Mouse (Mus musculus): ENCODE measurements at regions not wholly inside any gene's neighbourhood (a gene's known extent, or its start where the extent isn't known, plus 50 kb on each side); places are given as distances from the start of the nearest gene placed in this dataset.
A peak's percentile ranks its signal among the peaks of the same experiment; 100 is the strongest.
"Not testable (repeated sequence)": the region's sequence is repeated elsewhere in the genome, so short reads cannot be mapped to it uniquely, and the experiment has no call there.

DNA sequence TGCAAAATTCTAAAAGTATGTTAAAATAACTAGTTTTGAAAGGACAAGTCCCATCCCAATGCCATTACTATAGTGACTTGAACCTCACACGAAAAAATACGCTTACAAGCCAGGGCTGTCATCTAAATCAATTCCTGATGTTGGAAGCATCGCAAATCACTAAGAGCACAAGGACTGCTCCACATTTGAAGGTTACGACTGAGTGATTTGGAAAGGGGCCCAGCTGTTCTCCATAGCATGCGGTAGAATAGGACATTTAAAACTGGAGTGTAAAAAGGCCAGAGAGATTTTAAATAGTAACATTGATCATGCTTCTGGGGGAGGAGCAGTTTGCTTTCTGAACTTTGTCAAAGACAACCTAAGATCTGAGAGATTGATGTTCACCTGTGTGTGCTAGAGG is 92.8 kb upstream of the Mocs1 start:
- Histone ChIP-seq H3K9ac (ENCODE audit: low read depth, low read length) (no peak overlapping the region), H3K4me2 (ENCODE audit: low read depth, low read length) (no peak overlapping the region), H3K4me3 (ENCODE audit: low read depth, low read length) (no peak overlapping the region), H3K27me3 (ENCODE audit: control insufficient read depth, insufficient read depth, low read depth, low read length) (no peaks in the 10 kb centered on the region), H3K4me1 (ENCODE audit: control insufficient read depth, low read depth, low read length) (no peaks in the 10 kb centered on the region), H3K9me3 (replicated peaks; ENCODE audit: control insufficient read depth, low read length) (no peaks in the 10 kb centered on the region; the same call in 1 of the 2 replicates), H3K36me3 (ENCODE audit: control insufficient read depth, insufficient read depth) (no peaks in the 10 kb centered on the region), H3K27ac (ENCODE audit: low read length) (no peak overlapping the region)
- 69% methylated on average over 5 of the region's 5 CpGs for WGBS (ENCODE audit: insufficient replicate concordance)
- no peak for ATAC-seq (ENCODE audit: low read depth)

DNA sequence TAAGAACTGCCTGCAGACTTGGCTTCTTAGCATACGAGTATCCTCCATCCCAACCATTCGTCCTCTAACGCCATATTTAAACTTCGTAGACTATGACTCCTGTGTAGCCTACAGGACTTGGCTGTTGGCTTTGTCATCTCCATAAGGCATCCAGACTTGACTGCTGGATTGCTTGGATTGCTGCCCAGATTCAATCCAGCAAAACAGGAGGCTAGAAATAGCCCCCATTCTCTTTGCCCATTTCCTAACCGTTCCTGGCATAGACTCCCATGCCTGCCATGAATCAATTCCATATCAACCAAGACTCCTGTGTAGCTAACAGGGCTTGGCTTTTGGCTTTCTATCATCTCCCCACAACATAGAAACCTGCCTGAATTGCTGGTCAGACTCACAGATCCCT is 90.3 kb upstream of the Mocs1 start:
- ATAC-seq (ENCODE audit: low read depth), result no peak
- H3K4me2 ChIP-seq (ENCODE audit: low read depth, low read length), result no peak overlapping the region
- H3K27ac ChIP-seq (ENCODE audit: low read length), result no peak overlapping the region
- no peaks in the 10 kb centered on the region for H3K27me3 ChIP-seq (ENCODE audit: control insufficient read depth, insufficient read depth, low read depth, low read length)
- H3K9ac ChIP-seq (ENCODE audit: low read depth, low read length), result no peak overlapping the region
- no peaks in the 10 kb centered on the region for H3K36me3 ChIP-seq (ENCODE audit: control insufficient read depth, insufficient read depth)
- WGBS (ENCODE audit: insufficient replicate concordance), result 77% methylated on average over 5 of the region's 5 CpGs
- no peaks in the 10 kb centered on the region; the same call in 1 of the 2 replicates for H3K9me3 ChIP-seq (replicated peaks; ENCODE audit: control insufficient read depth, low read length)
- no peaks in the 10 kb centered on the region for H3K4me1 ChIP-seq (ENCODE audit: control insufficient read depth, low read depth, low read length)
- H3K4me3 ChIP-seq (ENCODE audit: low read depth, low read length), result no peak overlapping the region

DNA sequence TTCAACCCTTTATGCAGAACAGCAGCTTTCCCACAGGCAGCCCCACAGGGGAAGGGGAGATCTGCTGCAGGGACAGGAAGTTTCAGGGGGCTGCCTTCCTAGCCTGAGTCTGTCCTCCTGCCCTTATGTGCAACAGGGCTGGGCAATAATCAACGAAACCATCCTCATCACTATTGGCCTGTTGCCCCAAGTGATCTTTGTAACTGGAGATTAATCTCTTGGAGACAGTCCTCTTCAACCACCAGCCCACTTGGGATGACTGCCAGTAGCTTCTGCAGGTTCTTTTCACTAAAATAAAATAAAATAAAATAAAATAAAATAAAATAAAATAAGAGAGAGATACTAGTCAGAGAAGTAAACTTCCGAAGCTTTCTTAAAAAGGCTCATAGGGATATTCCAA is 85.5 kb upstream of the Mocs1 start:
- no peak for ATAC-seq (ENCODE audit: low read depth)
- Histone ChIP-seq H3K9ac (ENCODE audit: low read depth, low read length) (no peak overlapping the region), H3K27ac (ENCODE audit: low read length) (no peak overlapping the region), H3K4me3 (ENCODE audit: low read depth, low read length) (no peak overlapping the region), H3K27me3 (ENCODE audit: control insufficient read depth, insufficient read depth, low read depth, low read length) (no peaks in the 10 kb centered on the region), H3K4me1 (ENCODE audit: control insufficient read depth, low read depth, low read length) (no peaks in the 10 kb centered on the region), H3K36me3 (ENCODE audit: control insufficient read depth, insufficient read depth) (no peaks in the 10 kb centered on the region), H3K9me3 (replicated peaks; ENCODE audit: control insufficient read depth, low read length) (no peaks in the 10 kb centered on the region), H3K4me2 (ENCODE audit: low read depth, low read length) (no peak overlapping the region)
- 50% methylated on average over 2 of the region's 2 CpGs for WGBS (ENCODE audit: insufficient replicate concordance)

DNA sequence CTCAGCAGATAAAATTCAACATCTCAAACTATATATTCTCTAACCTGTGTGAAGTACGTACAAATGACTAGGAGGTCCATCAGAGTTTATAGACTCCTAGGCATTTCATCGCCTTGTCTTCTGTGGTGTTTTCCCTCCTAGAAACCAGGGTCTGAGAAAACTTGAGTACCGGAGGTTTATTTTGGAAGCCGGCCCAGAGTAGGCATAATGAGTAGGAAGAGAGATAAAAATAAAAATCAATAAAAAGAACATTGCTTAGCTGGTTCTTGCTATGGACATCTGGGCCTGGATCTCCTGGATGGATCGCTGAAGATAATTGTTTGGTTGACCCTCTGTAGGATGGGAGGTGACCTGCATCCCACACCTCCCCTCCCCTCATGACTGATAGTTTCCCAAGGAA is 81.5 kb upstream of the Mocs1 start:
- WGBS (ENCODE audit: insufficient replicate concordance), result 77% methylated on average over 5 of the region's 5 CpGs

DNA sequence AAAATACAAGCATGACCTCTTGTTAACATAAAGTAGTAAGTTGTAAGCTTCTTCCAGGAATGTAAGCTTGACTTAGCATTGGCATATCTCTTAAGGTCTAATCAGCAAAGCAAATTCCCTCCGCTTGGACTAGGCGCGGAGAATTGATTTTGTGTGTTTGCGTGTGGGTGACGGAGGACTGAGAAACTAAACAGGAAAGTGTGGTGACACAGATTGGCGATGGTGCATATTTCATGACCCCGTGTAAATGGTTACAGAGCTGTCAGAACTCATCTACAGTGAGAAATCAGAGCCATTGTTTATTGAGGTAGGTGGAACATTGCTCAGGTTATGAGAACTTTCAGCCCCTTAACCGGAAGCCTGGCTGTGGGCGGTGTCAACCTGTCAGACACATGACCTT is 78.8 kb upstream of the Mocs1 start:
- no peak for ATAC-seq (ENCODE audit: low read depth)
- 69% methylated on average over 9 of the region's 9 CpGs for WGBS (ENCODE audit: insufficient replicate concordance)
- Histone ChIP-seq H3K4me1 (ENCODE audit: control insufficient read depth, low read depth, low read length) (no peaks in the 10 kb centered on the region), H3K4me2 (ENCODE audit: low read depth, low read length) (no peak overlapping the region), H3K9me3 (replicated peaks; ENCODE audit: control insufficient read depth, low read length) (no peaks in the 10 kb centered on the region), H3K4me3 (ENCODE audit: low read depth, low read length) (no peak overlapping the region), H3K27ac (ENCODE audit: low read length) (no peak overlapping the region), H3K27me3 (ENCODE audit: control insufficient read depth, insufficient read depth, low read depth, low read length) (no peaks in the 10 kb centered on the region), H3K9ac (ENCODE audit: low read depth, low read length) (no peak overlapping the region), H3K36me3 (ENCODE audit: control insufficient read depth, insufficient read depth) (no peaks in the 10 kb centered on the region)

More for the DNA sequence above, 81.5 kb upstream of the Mocs1 start:
- no peak for ATAC-seq (ENCODE audit: low read depth)
- Histone ChIP-seq H3K9me3 (replicated peaks; ENCODE audit: control insufficient read depth, low read length) (no peaks in the 10 kb centered on the region), H3K4me3 (ENCODE audit: low read depth, low read length) (no peak overlapping the region), H3K36me3 (ENCODE audit: control insufficient read depth, insufficient read depth) (no peaks in the 10 kb centered on the region), H3K9ac (ENCODE audit: low read depth, low read length) (no peak overlapping the region), H3K4me2 (ENCODE audit: low read depth, low read length) (no peak overlapping the region), H3K4me1 (ENCODE audit: control insufficient read depth, low read depth, low read length) (no peaks in the 10 kb centered on the region), H3K27ac (ENCODE audit: low read length) (no peak overlapping the region), H3K27me3 (ENCODE audit: control insufficient read depth, insufficient read depth, low read depth, low read length) (no peaks in the 10 kb centered on the region)

DNA sequence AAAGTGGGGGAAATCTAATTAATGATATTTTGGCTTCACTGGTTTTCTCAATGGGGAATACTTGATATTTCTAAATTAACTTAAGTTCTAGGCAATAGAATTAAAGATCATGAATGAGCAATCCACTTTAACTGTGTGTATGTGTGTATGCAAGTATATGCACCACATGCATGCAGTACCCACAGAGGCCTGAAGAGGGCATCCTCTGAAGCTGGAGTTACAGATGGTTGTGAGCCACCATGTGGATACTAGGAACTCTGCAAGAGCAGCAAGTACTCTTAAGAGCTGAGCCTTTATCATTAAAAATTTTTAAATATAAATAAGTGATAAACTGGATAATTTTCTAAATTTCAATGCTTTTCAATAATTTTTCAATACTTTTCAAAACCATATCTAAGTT is 69.0 kb upstream of the Mocs1 start:
- H3K9ac ChIP-seq (ENCODE audit: low read depth, low read length), result no peak overlapping the region
- no peaks in the 10 kb centered on the region for H3K27me3 ChIP-seq (ENCODE audit: control insufficient read depth, insufficient read depth, low read depth, low read length)
- ATAC-seq (ENCODE audit: low read depth), result no peak
- H3K36me3 ChIP-seq (ENCODE audit: control insufficient read depth, insufficient read depth), result no peaks in the 10 kb centered on the region
- H3K4me2 ChIP-seq (ENCODE audit: low read depth, low read length), result no peak overlapping the region
- no peak overlapping the region for H3K27ac ChIP-seq (ENCODE audit: low read length)
- no peak overlapping the region for H3K4me3 ChIP-seq (ENCODE audit: low read depth, low read length)
- no peaks in the 10 kb centered on the region for H3K9me3 ChIP-seq (replicated peaks; ENCODE audit: control insufficient read depth, low read length)
- no peaks in the 10 kb centered on the region for H3K4me1 ChIP-seq (ENCODE audit: control insufficient read depth, low read depth, low read length)

DNA sequence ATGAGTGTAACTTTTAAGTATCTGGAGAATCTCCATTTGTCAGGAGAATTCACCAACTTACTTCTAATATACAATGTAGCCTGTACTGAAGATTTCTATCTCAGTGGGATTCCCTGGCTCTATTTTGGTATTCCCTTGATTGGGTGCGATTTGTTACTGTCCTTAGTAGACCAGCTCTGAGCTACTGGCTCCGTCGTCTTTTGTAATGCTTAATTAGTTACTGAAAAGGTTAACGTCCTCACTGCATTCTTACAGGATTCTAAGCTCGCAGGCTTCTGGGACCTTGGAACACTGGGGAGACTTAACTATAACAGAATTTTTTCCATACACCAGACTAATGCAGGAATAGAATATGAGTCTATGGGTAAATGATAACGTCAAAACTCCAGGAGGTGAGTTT is 67.9 kb upstream of the Mocs1 start:
- H3K36me3 ChIP-seq (ENCODE audit: control insufficient read depth, insufficient read depth); H3K27ac ChIP-seq (ENCODE audit: low read length); H3K9ac ChIP-seq (ENCODE audit: low read depth, low read length); H3K9me3 ChIP-seq (replicated peaks; ENCODE audit: control insufficient read depth, low read length); H3K4me2 ChIP-seq (ENCODE audit: low read depth, low read length); ATAC-seq (ENCODE audit: low read depth); H3K4me3 ChIP-seq (ENCODE audit: low read depth, low read length); H3K27me3 ChIP-seq (ENCODE audit: control insufficient read depth, insufficient read depth, low read depth, low read length); H3K4me1 ChIP-seq (ENCODE audit: control insufficient read depth, low read depth, low read length): not testable (repeated sequence)
- 46% methylated on average over 6 of the region's 6 CpGs for WGBS (ENCODE audit: insufficient replicate concordance)

DNA sequence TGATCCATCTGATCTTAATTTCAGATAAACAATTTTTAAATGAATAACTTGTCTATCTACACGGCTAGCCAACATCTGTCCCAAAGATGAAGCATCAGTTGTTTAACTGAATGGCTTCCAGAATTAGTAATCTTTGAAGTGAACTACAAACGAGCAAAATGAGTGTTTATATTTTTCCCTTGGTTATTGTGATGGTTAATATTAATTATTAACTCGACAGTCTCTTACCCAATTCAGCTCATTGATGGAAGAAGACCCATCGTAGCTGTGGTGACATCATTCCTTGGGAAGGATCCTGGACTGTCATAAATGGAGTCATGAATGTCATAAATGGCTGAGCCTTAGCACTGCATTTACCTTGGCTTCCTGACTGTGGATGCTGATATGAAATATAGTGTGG is 60.4 kb upstream of the Mocs1 start:
- H3K4me1 ChIP-seq (ENCODE audit: control insufficient read depth, low read depth, low read length), result no peaks in the 10 kb centered on the region; the same call in 1 of the 2 replicates
- no peak overlapping the region for H3K4me2 ChIP-seq (ENCODE audit: low read depth, low read length)
- no peak overlapping the region for H3K4me3 ChIP-seq (ENCODE audit: low read depth, low read length)
- H3K27me3 ChIP-seq (ENCODE audit: control insufficient read depth, insufficient read depth, low read depth, low read length), result no peaks in the 10 kb centered on the region
- no peak overlapping the region for H3K27ac ChIP-seq (ENCODE audit: low read length)
- no peak for ATAC-seq (ENCODE audit: low read depth)
- 42% methylated on average over 4 of the region's 4 CpGs for WGBS (ENCODE audit: insufficient replicate concordance)
- no peaks in the 10 kb centered on the region for H3K9me3 ChIP-seq (replicated peaks; ENCODE audit: control insufficient read depth, low read length)
- H3K36me3 ChIP-seq (ENCODE audit: control insufficient read depth, insufficient read depth), result no peaks in the 10 kb centered on the region
- H3K9ac ChIP-seq (ENCODE audit: low read depth, low read length), result no peak overlapping the region

DNA sequence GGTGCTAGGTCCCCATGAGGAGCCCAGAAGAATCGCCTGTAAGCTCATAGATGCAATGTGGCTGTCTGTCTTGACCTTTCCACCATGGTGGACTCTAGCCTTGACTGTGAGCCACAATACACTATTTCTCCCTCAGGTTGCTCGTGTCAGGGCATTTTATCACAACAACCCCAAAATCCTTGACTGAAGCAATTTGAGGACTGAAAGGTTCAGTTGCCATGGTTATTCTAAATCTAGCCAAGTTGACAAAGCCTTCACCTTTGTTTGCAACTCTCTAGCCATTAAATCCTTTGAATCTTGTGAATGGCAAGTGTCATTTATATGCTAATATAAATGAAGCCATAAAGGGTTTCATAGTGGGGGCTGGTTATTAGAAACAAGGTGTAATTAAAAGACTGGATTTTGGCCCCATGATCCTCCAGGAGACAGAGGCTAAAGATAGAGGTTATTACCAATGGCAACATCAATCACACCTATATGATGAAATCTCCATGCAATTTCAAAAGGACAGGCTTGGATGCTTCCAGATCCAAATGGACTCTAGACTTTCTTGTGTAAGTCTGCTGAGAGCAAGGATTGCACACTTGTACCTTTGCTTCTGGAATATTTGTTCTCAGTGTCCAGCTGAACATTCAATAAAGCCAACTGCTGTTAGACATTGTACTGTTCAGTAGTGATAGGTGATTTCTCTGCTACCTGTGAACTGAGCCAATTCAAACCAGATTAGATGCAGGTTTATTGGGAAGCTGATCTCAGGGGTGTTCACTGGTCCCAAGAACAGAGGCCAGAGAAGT is 59.5 kb upstream of the Mocs1 start:
- H3K4me2 ChIP-seq (ENCODE audit: low read depth, low read length), result no peak overlapping the region
- no peaks in the 10 kb centered on the region; the same call in 1 of the 2 replicates for H3K4me1 ChIP-seq (ENCODE audit: control insufficient read depth, low read depth, low read length)
- 46% methylated on average over 2 of the region's 2 CpGs for WGBS (ENCODE audit: insufficient replicate concordance)
- no peak overlapping the region for H3K9ac ChIP-seq (ENCODE audit: low read depth, low read length)
- H3K27me3 ChIP-seq (ENCODE audit: control insufficient read depth, insufficient read depth, low read depth, low read length), result no peaks in the 10 kb centered on the region
- H3K9me3 ChIP-seq (replicated peaks; ENCODE audit: control insufficient read depth, low read length), result no peaks in the 10 kb centered on the region
- no peak overlapping the region for H3K4me3 ChIP-seq (ENCODE audit: low read depth, low read length)
- H3K36me3 ChIP-seq (ENCODE audit: control insufficient read depth, insufficient read depth), result no peaks in the 10 kb centered on the region
- peak; percentile 91 for ATAC-seq (ENCODE audit: low read depth)
- H3K27ac ChIP-seq (ENCODE audit: low read length), result peak overlapping the region; percentile 75
